Mouse (Mus musculus): Measurements from ENCODE around the gene Tsfm. TPM values are rescaled to one million over a fixed set of nuclear protein-coding genes. Genes with fewer than 3 reads are reported as not detected.

Tsfm gene
- polyA plus RNA-seq, 1 experiment from 2014 or later: 97.1 TPM

DNA sequence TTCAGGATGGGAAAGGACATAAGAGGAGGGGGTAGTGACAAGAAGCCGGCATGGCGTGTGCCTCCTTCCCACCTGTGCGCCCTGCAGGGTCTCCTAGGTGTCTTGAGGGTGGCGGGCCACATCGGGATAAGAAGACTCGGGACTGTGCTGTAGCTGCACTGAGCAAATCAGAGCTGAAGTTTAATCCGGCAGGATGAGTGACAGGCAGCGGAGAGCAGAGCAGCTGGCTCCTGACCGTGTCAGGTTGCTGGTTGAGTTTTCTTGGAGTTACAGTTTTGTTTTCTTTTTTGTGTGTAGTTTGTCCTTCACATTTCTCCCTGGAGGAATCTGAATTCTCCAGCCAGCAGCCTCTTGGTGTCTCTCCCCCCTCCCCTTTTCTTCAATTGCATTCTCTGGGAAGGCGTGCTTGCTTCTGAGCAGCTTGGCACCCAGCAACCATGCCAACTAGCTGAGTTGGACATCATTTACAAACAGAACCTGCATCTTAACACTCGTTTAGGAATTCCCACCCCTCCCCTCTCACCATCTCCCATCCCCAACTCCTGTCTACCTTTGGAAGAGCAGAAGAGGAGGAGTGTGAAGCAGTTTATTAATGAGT is 49.6 kb downstream of the Tsfm start:
- H3K27me3 ChIP-seq (ENCODE audit: control insufficient read depth, insufficient read depth, low read length): no peaks in the 10 kb centered on the region
- no peaks in the 10 kb centered on the region for H3K36me3 ChIP-seq (ENCODE audit: control insufficient read depth, insufficient read depth, low read length)
- WGBS (ENCODE audit: insufficient replicate concordance): 8% methylated on average over 11 of the region's 11 CpGs
- H3K4me1 ChIP-seq (ENCODE audit: control insufficient read depth, insufficient read depth, low read length): peaks cover 61% of the 10 kb centered on the region
- H3K27ac ChIP-seq (ENCODE audit: low read depth, low read length): peak overlapping the region; percentile 98
- peak overlapping the region; percentile 99 for H3K9ac ChIP-seq (ENCODE audit: low read depth, low read length)
- peak overlapping the region; percentile 85 for H3K4me3 ChIP-seq (ENCODE audit: low read depth, low read length)
- peak overlapping the region; percentile 81 for H3K4me2 ChIP-seq
- H3K9me3 ChIP-seq (replicated peaks; ENCODE audit: control insufficient read depth, low read length): no peaks in the 10 kb centered on the region
- ATAC-seq (replicated peaks; ENCODE audit: insufficient number of reproducible peaks, low FRiP score, low TSS enrichment): no peak

GRCm38 (mm10) chr10:126980221-126980932 is 50.3 kb downstream of the Tsfm start:
- Histone ChIP-seq H3K9ac (ENCODE audit: low read depth, low read length) (peak overlapping the region; percentile 99), H3K36me3 (ENCODE audit: control insufficient read depth, insufficient read depth, low read length) (no peaks in the 10 kb centered on the region), H3K4me2 (peak overlapping the region; percentile 81), H3K27me3 (ENCODE audit: control insufficient read depth, insufficient read depth, low read length) (no peaks in the 10 kb centered on the region), H3K9me3 (replicated peaks; ENCODE audit: control insufficient read depth, low read length) (no peaks in the 10 kb centered on the region), H3K4me3 (ENCODE audit: low read depth, low read length) (peak overlapping the region; percentile 85), H3K4me1 (ENCODE audit: control insufficient read depth, insufficient read depth, low read length) (peaks cover 55% of the 10 kb centered on the region), H3K27ac (ENCODE audit: low read depth, low read length) (peak overlapping the region; percentile 98)
- ATAC-seq (replicated peaks; ENCODE audit: insufficient number of reproducible peaks, low FRiP score, low TSS enrichment): no peak
- under 1% methylated on average over 16 of the region's 16 CpGs for WGBS (ENCODE audit: insufficient replicate concordance)

GRCm38 (mm10) chr10:126979636-126980151 is 50.9 kb downstream of the Tsfm start:
- peak overlapping the region; percentile 81 for H3K4me2 ChIP-seq
- H3K9ac ChIP-seq (ENCODE audit: low read depth, low read length): peak overlapping the region; percentile 99
- H3K9me3 ChIP-seq (replicated peaks; ENCODE audit: control insufficient read depth, low read length): no peaks in the 10 kb centered on the region
- no peaks in the 10 kb centered on the region for H3K36me3 ChIP-seq (ENCODE audit: control insufficient read depth, insufficient read depth, low read length)
- ATAC-seq (replicated peaks; ENCODE audit: insufficient number of reproducible peaks, low FRiP score, low TSS enrichment): no peak
- H3K27ac ChIP-seq (ENCODE audit: low read depth, low read length): peak overlapping the region; percentile 98
- H3K27me3 ChIP-seq (ENCODE audit: control insufficient read depth, insufficient read depth, low read length): no peaks in the 10 kb centered on the region
- peak overlapping the region; percentile 85 for H3K4me3 ChIP-seq (ENCODE audit: low read depth, low read length)
- WGBS (ENCODE audit: insufficient replicate concordance): under 1% methylated on average over 57 of the region's 57 CpGs
- peaks cover 48% of the 10 kb centered on the region for H3K4me1 ChIP-seq (ENCODE audit: control insufficient read depth, insufficient read depth, low read length)

GRCm38 (mm10) chr10:126979121-126979635 is 51.5 kb downstream of the Tsfm start:
- H3K4me1 ChIP-seq (ENCODE audit: control insufficient read depth, insufficient read depth, low read length): peaks cover 43% of the 10 kb centered on the region
- peak; percentile 21 for ATAC-seq (replicated peaks; ENCODE audit: insufficient number of reproducible peaks, low FRiP score, low TSS enrichment)
- no peaks in the 10 kb centered on the region for H3K27me3 ChIP-seq (ENCODE audit: control insufficient read depth, insufficient read depth, low read length)
- no peaks in the 10 kb centered on the region for H3K36me3 ChIP-seq (ENCODE audit: control insufficient read depth, insufficient read depth, low read length)
- H3K9me3 ChIP-seq (replicated peaks; ENCODE audit: control insufficient read depth, low read length): no peaks in the 10 kb centered on the region
- H3K9ac ChIP-seq (ENCODE audit: low read depth, low read length): peak overlapping the region; percentile 99
- under 1% methylated on average over 44 of the region's 62 CpGs for WGBS (ENCODE audit: insufficient replicate concordance)
- peak overlapping the region; percentile 98 for H3K27ac ChIP-seq (ENCODE audit: low read depth, low read length)
- H3K4me3 ChIP-seq (ENCODE audit: low read depth, low read length): peak overlapping the region; percentile 85
- peak overlapping the region; percentile 81 for H3K4me2 ChIP-seq

GRCm38 (mm10) chr10:126978277-126978994 is 52.2 kb downstream of the Tsfm start, which contains the start of gene Ctdsp2:
TSS of gene Ctdsp2 (plus strand) at chr10:126978717.
- H3K4me2 ChIP-seq: peak within 1 kb of the TSS; percentile 81
- H3K4me1 ChIP-seq (ENCODE audit: control insufficient read depth, insufficient read depth, low read length): peaks cover 36% of the 10 kb centered on the region
- peak within 1 kb of the TSS; percentile 98 for H3K27ac ChIP-seq (ENCODE audit: low read depth, low read length)
- no peaks in the 10 kb centered on the region for H3K36me3 ChIP-seq (ENCODE audit: control insufficient read depth, insufficient read depth, low read length)
- under 1% methylated on average over 56 of the region's 56 CpGs for WGBS (ENCODE audit: insufficient replicate concordance)
- no peaks in the 10 kb centered on the region for H3K27me3 ChIP-seq (ENCODE audit: control insufficient read depth, insufficient read depth, low read length)
- no peaks in the 10 kb centered on the region for H3K9me3 ChIP-seq (replicated peaks; ENCODE audit: control insufficient read depth, low read length)
- peak within 1 kb of the TSS; percentile 85 for H3K4me3 ChIP-seq (ENCODE audit: low read depth, low read length)
- ATAC-seq (replicated peaks; ENCODE audit: insufficient number of reproducible peaks, low FRiP score, low TSS enrichment): peak; percentile 94
- H3K9ac ChIP-seq (ENCODE audit: low read depth, low read length): peak within 1 kb of the TSS; percentile 99

GRCm38 (mm10) chr10:126977076-126977475 is 53.6 kb downstream of the Tsfm start:
- H3K4me2 ChIP-seq: no peak overlapping the region
- no peaks in the 10 kb centered on the region for H3K9me3 ChIP-seq (replicated peaks; ENCODE audit: control insufficient read depth, low read length)
- 68% methylated on average over 4 of the region's 4 CpGs for WGBS (ENCODE audit: insufficient replicate concordance)
- no peak overlapping the region for H3K4me3 ChIP-seq (ENCODE audit: low read depth, low read length)
- H3K27ac ChIP-seq (ENCODE audit: low read depth, low read length): no peak overlapping the region
- no peaks in the 10 kb centered on the region for H3K27me3 ChIP-seq (ENCODE audit: control insufficient read depth, insufficient read depth, low read length)
- no peak for ATAC-seq (replicated peaks; ENCODE audit: insufficient number of reproducible peaks, low FRiP score, low TSS enrichment)
- H3K9ac ChIP-seq (ENCODE audit: low read depth, low read length): no peak overlapping the region
- H3K36me3 ChIP-seq (ENCODE audit: control insufficient read depth, insufficient read depth, low read length): no peaks in the 10 kb centered on the region
- peaks cover 35% of the 10 kb centered on the region for H3K4me1 ChIP-seq (ENCODE audit: control insufficient read depth, insufficient read depth, low read length)

DNA sequence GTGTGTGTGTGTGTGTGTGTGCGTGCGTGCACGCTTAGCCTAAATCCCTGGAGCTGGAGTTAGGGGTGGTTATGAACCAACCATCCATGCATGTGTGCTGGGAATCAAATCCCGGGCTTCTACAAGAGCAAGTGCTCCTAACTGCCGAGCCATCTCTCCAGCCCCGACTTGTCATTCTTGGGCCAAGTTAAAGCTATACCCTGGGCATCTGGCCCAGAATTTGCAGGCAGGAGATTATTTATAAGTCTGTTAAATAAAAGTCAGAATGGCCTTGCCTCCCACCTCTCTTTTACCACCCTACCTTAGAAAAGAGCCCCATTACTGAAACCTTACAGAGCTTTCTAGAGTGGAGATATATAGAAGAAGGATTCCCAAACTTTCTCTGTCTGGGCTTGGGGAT is 54.9 kb downstream of the Tsfm start:
- no peak for ATAC-seq (replicated peaks; ENCODE audit: insufficient number of reproducible peaks, low FRiP score, low TSS enrichment)
- 87% methylated on average over 6 of the region's 6 CpGs for WGBS (ENCODE audit: insufficient replicate concordance)
- no peaks in the 10 kb centered on the region for H3K36me3 ChIP-seq (ENCODE audit: control insufficient read depth, insufficient read depth, low read length)

DNA sequence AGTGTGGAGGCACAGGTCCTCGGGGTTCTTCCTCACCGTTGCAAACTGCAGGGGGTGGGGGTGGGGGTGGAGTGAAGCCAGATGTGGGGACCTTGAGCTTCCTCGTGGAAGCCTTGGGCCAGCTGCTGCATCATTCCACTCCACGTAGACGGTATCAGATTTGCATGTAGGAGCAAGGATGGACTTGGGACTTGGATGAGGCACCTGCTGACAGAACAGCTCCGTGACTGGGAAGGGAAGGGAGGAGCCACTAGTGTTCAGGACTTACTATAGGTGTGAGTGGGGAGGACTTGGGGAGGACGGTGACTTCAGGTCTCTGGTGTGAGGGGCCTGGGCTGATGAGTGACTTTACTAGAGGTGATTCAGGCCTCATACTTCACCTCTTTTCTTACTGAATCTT is 57.7 kb downstream of the Tsfm start:
- no peak for ATAC-seq (replicated peaks; ENCODE audit: insufficient number of reproducible peaks, low FRiP score, low TSS enrichment)
- Histone ChIP-seq H3K36me3 (ENCODE audit: control insufficient read depth, insufficient read depth, low read length) (no peaks in the 10 kb centered on the region), H3K9me3 (replicated peaks; ENCODE audit: control insufficient read depth, low read length) (no peaks in the 10 kb centered on the region), H3K27me3 (ENCODE audit: control insufficient read depth, insufficient read depth, low read length) (no peaks in the 10 kb centered on the region), H3K9ac (ENCODE audit: low read depth, low read length) (0 out of 2 replicates have a peak overlapping the region, but pooled peaks have one; percentile 58), H3K4me3 (ENCODE audit: low read depth, low read length) (no peak overlapping the region), H3K27ac (ENCODE audit: low read depth, low read length) (peak overlapping the region; percentile 83; the same call in 1 of the 2 replicates), H3K4me2 (no peak overlapping the region; the same call in 1 of the 2 replicates), H3K4me1 (ENCODE audit: control insufficient read depth, insufficient read depth, low read length) (peaks cover 24% of the 10 kb centered on the region)
- WGBS (ENCODE audit: insufficient replicate concordance): 23% methylated on average over 7 of the region's 7 CpGs

More for the DNA sequence above, 54.9 kb downstream of the Tsfm start:
- H3K4me1 ChIP-seq (ENCODE audit: control insufficient read depth, insufficient read depth, low read length): peaks cover 29% of the 10 kb centered on the region
- H3K27me3 ChIP-seq (ENCODE audit: control insufficient read depth, insufficient read depth, low read length): no peaks in the 10 kb centered on the region
- no peak overlapping the region for H3K9ac ChIP-seq (ENCODE audit: low read depth, low read length)
- no peak overlapping the region for H3K4me3 ChIP-seq (ENCODE audit: low read depth, low read length)
- no peaks in the 10 kb centered on the region for H3K9me3 ChIP-seq (replicated peaks; ENCODE audit: control insufficient read depth, low read length)
- H3K4me2 ChIP-seq: no peak overlapping the region
- H3K27ac ChIP-seq (ENCODE audit: low read depth, low read length): no peak overlapping the region
